Mouse (Mus musculus) midbrain, postnatal 0 days (tissue): ENCODE results near the gene Krtap6-2. TPM values are rescaled to one million over a fixed set of nuclear protein-coding genes. Genes with fewer than 3 reads are reported as not detected.
A peak's percentile ranks its signal among the peaks of the same experiment; 100 is the strongest.

Experiments used
- ATAC-seq: fragments of 200-750 bp; cut with Nextera tagmentation; 2 replicates; pipeline ENCODE4 v1.8.0; 2017; ENCODE audit warnings: moderate number of reproducible peaks, mild to moderate bottlenecking, moderate TSS enrichment, moderate library complexity; ENCODE audit not compliant: low FRiP score
- DNase-seq: peaks from one replicate; pipeline ENCODE4 v3.0.0-alpha.2; 2015; ENCODE audit warnings: low spot score
- H3K27ac ChIP-seq: fragments of 300-500 bp; sonication (generic); 2 replicates; pipeline ENCODE4 v1.5.1; 2014; ENCODE audit warnings: low read depth, mild to moderate bottlenecking, low read length, mixed read lengths
- H3K27me3 ChIP-seq: fragments of 300-500 bp; sonication (generic); 2 replicates; pipeline ENCODE4 v1.6.1; 2014; ENCODE audit warnings: low read length, control low read depth, mixed read lengths; ENCODE audit not compliant: insufficient read depth
- H3K36me3 ChIP-seq: fragments of 300-500 bp; sonication (generic); 2 replicates; pipeline ENCODE4 v1.6.1; 2014; ENCODE audit warnings: low read length, control low read depth, mixed read lengths; ENCODE audit not compliant: insufficient read depth
- H3K4me1 ChIP-seq: fragments of 300-500 bp; sonication (generic); 2 replicates; pipeline ENCODE4 v1.6.1; 2014; ENCODE audit warnings: mild to moderate bottlenecking, control low read depth, antibody characterized with exemption, low read length, mixed read lengths; ENCODE audit not compliant: insufficient read depth
- H3K4me2 ChIP-seq: fragments of 300-500 bp; sonication (generic); 2 replicates; pipeline ENCODE4 v1.6.1; 2014; ENCODE audit warnings: low read depth, mild to moderate bottlenecking, low read length, mixed read lengths; ENCODE audit not compliant: poor library complexity, severe bottlenecking
- H3K4me3 ChIP-seq: fragments of 300-500 bp; sonication (generic); 2 replicates; pipeline ENCODE4 v1.5.1; 2014; ENCODE audit warnings: low read depth, mild to moderate bottlenecking, low read length, moderate library complexity
- H3K9ac ChIP-seq: fragments of 300-500 bp; sonication (generic); replicated peaks from 2 replicates; pipeline ENCODE4 v1.6.1; 2014; ENCODE audit warnings: mild to moderate bottlenecking, low read length, moderate library complexity, mixed read lengths; ENCODE audit not compliant: poor library complexity, severe bottlenecking
- H3K9me3 ChIP-seq: fragments of 300-500 bp; sonication (generic); 2 replicates; pipeline ENCODE4 v1.6.1; 2016; ENCODE audit warnings: low read length, control low read depth
- CTCF ChIP-seq: IDR thresholded peaks from 2 replicates; pipeline ENCODE4 v1.5.1; 2016; ENCODE audit warnings: antibody characterized with exemption, mild to moderate bottlenecking
- WGBS: fragments of 180-500 bp; shearing (Covaris S2); extraction: QIAGEN DNeasy Blood & Tissue Kit; methylation state at CpG from one replicate; pipeline ENCODE4 v1.1.7; 2014; 5-methylcytosine and 5-hydroxymethylcytosine counted together
- polyA plus RNA-seq: library from polyadenylated mRNA; unstranded; fragments of >200 nt; fragmentation: Nextera tagmentation; extraction: Ambion mirVana; gene quantifications from 2 replicates; pipeline ENCODE4 v1.2.1, GENCODE M21; 2015
- total RNA-seq: library from RNA; depleted of rRNA; stranded (reverse); fragments of >200 nt; gene quantifications from 2 replicates; pipeline ENCODE4 v1.2.3, GENCODE M21; 2014; rRNA removed

Krtap6-2 gene
- not detected in 2 replicates for total RNA-seq
- not detected in 2 replicates for polyA plus RNA-seq

GRCm38 (mm10) chr16:89420011-89420410, at the start of gene Krtap6-2:
TSS of gene Krtap6-2 (minus strand) at chr16:89420111.
- no peak within 1 kb of the TSS for H3K4me2 ChIP-seq
- ATAC-seq (no peak), DNase-seq (no peak)
- no peak within 1 kb of the TSS for H3K27ac ChIP-seq
- H3K9ac ChIP-seq: no peak within 1 kb of the TSS
- H3K4me3 ChIP-seq: no peak within 1 kb of the TSS
- no peaks in the 10 kb centered on the region for H3K9me3 ChIP-seq
- H3K4me1 ChIP-seq: no peaks in the 10 kb centered on the region
- H3K27me3 ChIP-seq: no peaks in the 10 kb centered on the region
- no peak for TF ChIP-seq CTCF
- WGBS: 94% methylated on average over 3 of the region's 3 CpGs
- H3K36me3 ChIP-seq: no peaks in the 10 kb centered on the region

- 57% methylated on average over 5 of the region's 5 CpGs for WGBS
- H3K4me3 ChIP-seq: no peak overlapping the region
Measured at GRCm38 (mm10) chr16:89461189-89461588, 41.3 kb upstream of the Krtap6-2 start.

GRCm38 (mm10) chr16:89429586-89429985, 9.7 kb upstream of the Krtap6-2 start:
- H3K9me3 ChIP-seq: peaks cover 5% of the 10 kb centered on the region; the same call in 1 of the 2 replicates
- H3K4me3 ChIP-seq: no peak overlapping the region
- no peaks in the 10 kb centered on the region for H3K4me1 ChIP-seq
- no peak for DNase-seq
- H3K9ac ChIP-seq: no peak overlapping the region
- no peaks in the 10 kb centered on the region for H3K36me3 ChIP-seq
- no peak overlapping the region for H3K27ac ChIP-seq
- no peak for TF ChIP-seq CTCF
- H3K27me3 ChIP-seq: no peaks in the 10 kb centered on the region
- H3K4me2 ChIP-seq: no peak overlapping the region
- 85% methylated on average over 2 of the region's 2 CpGs for WGBS
- ATAC-seq: no peak

More at GRCm38 (mm10) chr16:89461189-89461588, 41.3 kb upstream of the Krtap6-2 start:
- ATAC-seq (no peak), DNase-seq (peak; percentile 21)
- no peak for TF ChIP-seq CTCF
- Histone ChIP-seq H3K4me1 (no peaks in the 10 kb centered on the region), H3K27me3 (no peaks in the 10 kb centered on the region), H3K36me3 (no peaks in the 10 kb centered on the region), H3K27ac (no peak overlapping the region), H3K4me2 (no peak overlapping the region), H3K9ac (no peak overlapping the region), H3K9me3 (no peaks in the 10 kb centered on the region)

GRCm38 (mm10) chr16:89425310-89425709, 5.4 kb upstream of the Krtap6-2 start:
- no peaks in the 10 kb centered on the region for H3K27me3 ChIP-seq
- no peak for TF ChIP-seq CTCF

DNA sequence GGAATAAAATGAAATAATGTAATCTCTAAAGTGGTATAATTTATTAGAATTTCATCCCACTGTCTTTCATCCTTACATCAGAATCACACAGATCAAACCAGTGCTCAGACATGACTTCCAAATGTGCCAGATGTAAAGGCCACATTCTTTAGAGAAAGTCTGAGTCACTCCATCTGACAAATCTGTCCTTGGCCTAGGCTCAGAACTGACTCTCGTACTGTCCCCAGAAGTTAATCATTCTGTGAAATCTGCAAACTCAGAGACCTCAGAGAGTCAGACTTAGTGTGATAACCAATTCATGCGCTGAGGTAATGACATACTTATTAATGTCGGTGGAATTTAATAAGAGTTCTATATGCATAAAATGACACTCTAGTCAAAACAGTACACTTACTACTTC, 3.6 kb downstream of the Krtap6-2 start:
- H3K4me1 ChIP-seq: no peaks in the 10 kb centered on the region
- TF ChIP-seq CTCF: no peak
- H3K27ac ChIP-seq: no peak overlapping the region
- DNase-seq (no peak), ATAC-seq (no peak)
- H3K9me3 ChIP-seq: no peaks in the 10 kb centered on the region
- H3K9ac ChIP-seq: no peak overlapping the region
- no peaks in the 10 kb centered on the region for H3K36me3 ChIP-seq
- H3K4me3 ChIP-seq: no peak overlapping the region
- no peak overlapping the region for H3K4me2 ChIP-seq
- 86% methylated on average over 3 of the region's 3 CpGs for WGBS
- no peaks in the 10 kb centered on the region for H3K27me3 ChIP-seq

More at GRCm38 (mm10) chr16:89425310-89425709, 5.4 kb upstream of the Krtap6-2 start:
- Histone ChIP-seq H3K9ac (no peak overlapping the region), H3K4me3 (no peak overlapping the region), H3K36me3 (no peaks in the 10 kb centered on the region), H3K4me2 (no peak overlapping the region), H3K27ac (no peak overlapping the region), H3K9me3 (peaks cover 5% of the 10 kb centered on the region; the same call in 1 of the 2 replicates), H3K4me1 (no peaks in the 10 kb centered on the region)
- DNase-seq (no peak), ATAC-seq (no peak)
- 94% methylated on average over 5 of the region's 5 CpGs for WGBS

GRCm38 (mm10) chr16:89410345-89411068, 9.4 kb downstream of the Krtap6-2 start:
- H3K4me3 ChIP-seq: no peak overlapping the region
- H3K9me3 ChIP-seq: no peaks in the 10 kb centered on the region
- DNase-seq (no peak), ATAC-seq (no peak)
- no peak overlapping the region for H3K27ac ChIP-seq
- H3K36me3 ChIP-seq: no peaks in the 10 kb centered on the region
- WGBS: 24% methylated on average over 5 of the region's 5 CpGs
- no peaks in the 10 kb centered on the region for H3K27me3 ChIP-seq
- no peak overlapping the region for H3K4me2 ChIP-seq
- TF ChIP-seq CTCF: no peak
- H3K4me1 ChIP-seq: no peaks in the 10 kb centered on the region
- no peak overlapping the region for H3K9ac ChIP-seq
